Comparison of ENCODE assay signal across 8 mouse cellular contexts in genomic region chr1:164455614-164456013, GRCm38 (mm10). TPM values are rescaled to one million over a fixed set of nuclear protein-coding genes. Genes with fewer than 3 reads are reported as not detected.
DNase-seq lines count a peak whose midpoint lies in the region; ATAC-seq and TF ChIP-seq lines count a peak whose summit lies in the region.

No protein-coding gene starts in this region.

- H3K4me3 ChIP-seq in limb, embryonic 13.5 days, result no peak overlapping the region
- H3K4me3 ChIP-seq in limb, embryonic 10.5 days, result no peak overlapping the region
- peak overlapping the region; percentile 87 for H3K4me3 ChIP-seq in heart, embryonic 16.5 days (ENCODE audit: low read length)
- H3K4me3 ChIP-seq in liver, embryonic 14.5 days (ENCODE audit: insufficient read depth in 1 of 2, low read depth in 2 of 2, low read length in 2 of 2), result no peak overlapping the region
- peak overlapping the region; percentile 68 for H3K4me3 ChIP-seq in stomach, embryonic 15.5 days (replicated peaks)

- peaks cover 33% of the 10 kb centered on the region for H3K4me1 ChIP-seq in limb, embryonic 13.5 days
- H3K4me1 ChIP-seq in limb, embryonic 10.5 days, result peaks cover 29% of the 10 kb centered on the region
- H3K4me1 ChIP-seq in heart, embryonic 16.5 days (ENCODE audit: control insufficient read depth, insufficient read depth, low read length), result peaks cover 44% of the 10 kb centered on the region
- H3K4me1 ChIP-seq in liver, embryonic 14.5 days (replicated peaks; ENCODE audit: control insufficient read depth in 2 of 2, insufficient read depth in 2 of 2, low read length in 1 of 2), result no peaks in the 10 kb centered on the region
- H3K4me1 ChIP-seq in stomach, embryonic 15.5 days, result peaks cover 9% of the 10 kb centered on the region; the same call in 1 of the 2 replicates

- WGBS in limb, embryonic 13.5 days, result 64% methylated on average over 7 of the region's 7 CpGs
- WGBS in limb, embryonic 10.5 days, result 79% methylated on average over 7 of the region's 7 CpGs
- WGBS in heart, embryonic 16.5 days, result 32% methylated on average over 7 of the region's 7 CpGs
- WGBS in liver, embryonic 14.5 days (ENCODE audit: insufficient replicate concordance), result 61% methylated on average over 7 of the region's 7 CpGs
- 46% methylated on average over 7 of the region's 7 CpGs for WGBS in stomach, embryonic 15.5 days

- no peak overlapping the region for H3K9ac ChIP-seq in limb, embryonic 13.5 days
- H3K9ac ChIP-seq in heart, embryonic 16.5 days (ENCODE audit: low read length), result peak overlapping the region; percentile 99
- H3K9ac ChIP-seq in liver, embryonic 14.5 days (replicated peaks), result no peak overlapping the region
- H3K9ac ChIP-seq in stomach, embryonic 15.5 days, result no peak overlapping the region; the same call in 1 of the 2 replicates

- TF ChIP-seq CTCF in liver, embryonic 14.5 days (IDR thresholded peaks at IDR 0.05; ENCODE audit: low read depth), result no peak

- H3K36me3 ChIP-seq in limb, embryonic 13.5 days, result no peaks in the 10 kb centered on the region
- H3K36me3 ChIP-seq in limb, embryonic 10.5 days, result no peaks in the 10 kb centered on the region
- peaks cover 18% of the 10 kb centered on the region for H3K36me3 ChIP-seq in heart, embryonic 16.5 days (ENCODE audit: control insufficient read depth, insufficient read depth)
- H3K36me3 ChIP-seq in liver, embryonic 14.5 days (replicated peaks; ENCODE audit: control insufficient read depth, insufficient read depth, low read depth), result no peaks in the 10 kb centered on the region
- no peaks in the 10 kb centered on the region for H3K36me3 ChIP-seq in stomach, embryonic 15.5 days

- no peak for TF ChIP-seq EP300 in liver, embryonic 14.5 days (IDR thresholded peaks at IDR 0.05; ENCODE audit: low read depth)

- peak overlapping the region; percentile 88; the same call in 1 of the 2 replicates for H3K4me2 ChIP-seq in limb, embryonic 13.5 days (replicated peaks)
- H3K4me2 ChIP-seq in heart, embryonic 16.5 days (ENCODE audit: low read depth, low read length), result peak overlapping the region; percentile 61
- H3K4me2 ChIP-seq in liver, embryonic 14.5 days (ENCODE audit: low read depth), result peak overlapping the region; percentile 23
- H3K4me2 ChIP-seq in stomach, embryonic 15.5 days, result peak overlapping the region; percentile 68

- H3K27me3 ChIP-seq in limb, embryonic 13.5 days, result peaks cover 47% of the 10 kb centered on the region
- H3K27me3 ChIP-seq in limb, embryonic 10.5 days (ENCODE audit: low read depth, poor library complexity, severe bottlenecking), result peaks cover 51% of the 10 kb centered on the region
- H3K27me3 ChIP-seq in heart, embryonic 16.5 days (ENCODE audit: control insufficient read depth, insufficient read depth, low read length), result peaks cover 2% of the 10 kb centered on the region; the same call in 1 of the 2 replicates
- peaks cover 33% of the 10 kb centered on the region for H3K27me3 ChIP-seq in liver, embryonic 14.5 days (ENCODE audit: control insufficient read depth, insufficient read depth, low read length)
- peaks cover 10% of the 10 kb centered on the region for H3K27me3 ChIP-seq in stomach, embryonic 15.5 days (replicated peaks)

- H3K27ac ChIP-seq in limb, embryonic 13.5 days, result no peak overlapping the region
- no peak overlapping the region for H3K27ac ChIP-seq in limb, embryonic 10.5 days
- H3K27ac ChIP-seq in heart, embryonic 16.5 days (ENCODE audit: low read length), result peak overlapping the region; percentile 98
- no peak overlapping the region for H3K27ac ChIP-seq in liver, embryonic 14.5 days
- H3K27ac ChIP-seq in stomach, embryonic 15.5 days, result peak overlapping the region; percentile 95

- ATAC-seq in limb, embryonic 13.5 days (ENCODE audit: low FRiP score, low read depth), result no peak
- ATAC-seq in heart, embryonic 16.5 days (replicated peaks; ENCODE audit: extremely low read depth, insufficient read depth, low FRiP score), result no peak
- ATAC-seq in liver, embryonic 14.5 days (ENCODE audit: insufficient read depth), result no peak
- no peak for ATAC-seq in stomach, embryonic 15.5 days (ENCODE audit: insufficient read depth, low FRiP score, low read depth)
- ATAC-seq in erythroid progenitor cell, adult 5-6 weeks (replicated peaks; ENCODE audit: low FRiP score, poor library complexity, severe bottlenecking), result no peak

- no peak for DNase-seq in limb, embryonic 10.5 days (ENCODE audit: low spot score)
- peak; percentile 58 for DNase-seq in cerebellum, adult 8-10 months
- DNase-seq in liver, embryonic 14.5 days (ENCODE audit: low read depth in 3 of 3, low spot score in 3 of 3), result no peak
- no peak for DNase-seq in Muller cell, postnatal 12 days (ENCODE audit: inconsistent ontology term)

- no peaks in the 10 kb centered on the region for H3K9me3 ChIP-seq in limb, embryonic 13.5 days
- no peaks in the 10 kb centered on the region for H3K9me3 ChIP-seq in limb, embryonic 10.5 days (replicated peaks)
- H3K9me3 ChIP-seq in heart, embryonic 16.5 days (replicated peaks; ENCODE audit: control insufficient read depth, low read length), result no peaks in the 10 kb centered on the region
- H3K9me3 ChIP-seq in liver, embryonic 14.5 days (ENCODE audit: control insufficient read depth, low read length), result no peaks in the 10 kb centered on the region
- H3K9me3 ChIP-seq in stomach, embryonic 15.5 days, result no peaks in the 10 kb centered on the region

RNA-seq across cellular contexts. Expression of gene Atp1b1, which starts 2.5 kb away (rescaled TPM):
- polyA plus RNA-seq in limb, embryonic 13.5 days (2015; fragmentation: Nextera tagmentation; extraction: Ambion mirVana), result 7.8 and 8.2 TPM in 2 replicates
- 1.7 and 2.6 TPM in 2 replicates for polyA plus RNA-seq in limb, embryonic 10.5 days (2016; fragmentation: Nextera tagmentation; extraction: Ambion mirVana)
- 298 and 306 TPM in 2 replicates for polyA plus RNA-seq in heart, embryonic 16.5 days (2015; fragmentation: Nextera tagmentation; extraction: Ambion mirVana)
- 6.6 and 7.9 TPM in 2 replicates for polyA plus RNA-seq in liver, embryonic 14.5 days (2012; rRNA removed)
- 6.5 and 7.6 TPM in 2 replicates for polyA plus RNA-seq in liver, embryonic 14.5 days (2014; fragmentation: Nextera tagmentation; extraction: Ambion mirVana)
- 143 and 162 TPM in 2 replicates for polyA plus RNA-seq in stomach, embryonic 15.5 days (2015; fragmentation: Nextera tagmentation; extraction: Ambion mirVana)
- total RNA-seq in erythroid progenitor cell, adult 5-6 weeks (2015; ENCODE audit: low replicate concordance), result 24.9 and 41.5 TPM in 2 replicates
- total RNA-seq in erythroid progenitor cell, adult 5-6 weeks (2017; ENCODE audit: low replicate concordance), result 12.6 and 30.4 TPM in 2 replicates

Comparison
In these comparisons a context has a peak if more than half of its experiments do, and no peak if none do; other contexts are left out.
1. H3K27ac ChIP-seq: peak in heart, embryonic 16.5 days (single experiment) and stomach, embryonic 15.5 days (single experiment); none in limb, embryonic 13.5 days (single experiment), limb, embryonic 10.5 days (single experiment) and liver, embryonic 14.5 days (single experiment).
2. H3K4me2 ChIP-seq: peak in every context shown above with its lines; median percentile 88 in limb, embryonic 13.5 days; 68 in stomach, embryonic 15.5 days; 61 in heart, embryonic 16.5 days; 23 in liver, embryonic 14.5 days.
3. H3K4me3 ChIP-seq: peak in heart, embryonic 16.5 days (single experiment) and stomach, embryonic 15.5 days (single experiment); none in limb, embryonic 13.5 days (single experiment), limb, embryonic 10.5 days (single experiment) and liver, embryonic 14.5 days (0 of 2).
4. RNA of gene Atp1b1, which starts 2.5 kb away (polyA plus RNA-seq): 298 to 306 TPM in heart, embryonic 16.5 days and 143 to 162 TPM in stomach, embryonic 15.5 days; 6.5 to 7.9 TPM in liver, embryonic 14.5 days, 7.8 to 8.2 TPM in limb, embryonic 13.5 days and 1.7 to 2.6 TPM in limb, embryonic 10.5 days; every median in the first group is over 10 times any median in the second.